Mouse (Mus musculus) embryonic facial prominence, embryonic 11.5 days (tissue): Measurements from ENCODE around the gene BC049730. TPM values are rescaled to one million over a fixed set of nuclear protein-coding genes. Genes with fewer than 3 reads are reported as not detected.

Experiments used
- polyA plus RNA-seq: library from polyadenylated mRNA; unstranded; fragments of >200 nt; fragmentation: Nextera tagmentation; extraction: Ambion mirVana; gene quantifications from 2 replicates; pipeline ENCODE4 v1.2.1, GENCODE M21; 2014

Gene BC049730
- polyA plus RNA-seq, 1 experiment from 2014 or later: not detected

Other genes with a start within 250 kb of the BC049730 start
- gene Plaur, start 246.8 kb upstream of the BC049730 start, polyA plus RNA-seq: 1.1 and 2.1 TPM in 2 replicates
- gene Cadm4, start 227.2 kb upstream of the BC049730 start, polyA plus RNA-seq: 1.9 and 3.6 TPM in 2 replicates
- gene Zfp428, start 202.2 kb upstream of the BC049730 start, polyA plus RNA-seq: 52.5 and 58.0 TPM in 2 replicates
- 0.25 and 0.32 TPM in 2 replicates for gene AC161166.1, start 196.8 kb upstream of the BC049730 start, polyA plus RNA-seq
- gene Irgq, start 178.6 kb upstream of the BC049730 start, polyA plus RNA-seq: 8.0 and 8.7 TPM in 2 replicates
- not detected in 2 replicates for gene Pinlyp, start 163.1 kb upstream of the BC049730 start, polyA plus RNA-seq
- 99.0 and 111 TPM in 2 replicates for gene Xrcc1, start 163.0 kb upstream of the BC049730 start, polyA plus RNA-seq
- gene Ethe1, start 121.7 kb upstream of the BC049730 start, polyA plus RNA-seq: 24.4 and 27.2 TPM in 2 replicates
- gene Zfp575, start 121.6 kb upstream of the BC049730 start, polyA plus RNA-seq: 0.91 and 1.4 TPM in 2 replicates
- gene Phldb3, start 98.5 kb upstream of the BC049730 start, polyA plus RNA-seq: 0.10 and 0.13 TPM in 2 replicates
- gene Lypd3, start 72.7 kb upstream of the BC049730 start, polyA plus RNA-seq: 2.0 and 2.1 TPM in 2 replicates
- gene Tex101, start 32.6 kb upstream of the BC049730 start, polyA plus RNA-seq: not detected in 2 replicates
- not detected in 2 replicates for gene Gm4763, start 17.7 kb downstream of the BC049730 start, polyA plus RNA-seq
- not detected in 2 replicates for gene Cd177, start 51.1 kb downstream of the BC049730 start, polyA plus RNA-seq
- 0.29 and 0.34 TPM in 2 replicates for gene Ceacam10, start 68.0 kb downstream of the BC049730 start, polyA plus RNA-seq
- gene Gm9844, start 153.0 kb downstream of the BC049730 start, polyA plus RNA-seq: 20.6 and 26.5 TPM in 2 replicates
- gene Lypd4, start 160.7 kb downstream of the BC049730 start, polyA plus RNA-seq: not detected in 2 replicates
- not detected in 2 replicates for gene Dmrtc2, start 160.8 kb downstream of the BC049730 start, polyA plus RNA-seq
- gene Rps19, start 175.1 kb downstream of the BC049730 start, polyA plus RNA-seq: 2,121 and 2,269 TPM in 2 replicates
- gene Cd79a, start 188.1 kb downstream of the BC049730 start, polyA plus RNA-seq: 0.20 and 0.28 TPM in 2 replicates
- gene Arhgef1, start 193.7 kb downstream of the BC049730 start, polyA plus RNA-seq: 43.0 and 47.1 TPM in 2 replicates
- gene Gm4881, start 235.3 kb downstream of the BC049730 start, polyA plus RNA-seq: 0.36 and 0.79 TPM in 2 replicates